Mouse (Mus musculus) myocyte (in vitro differentiated cells): ENCODE results near the gene Asap2. TPM values are rescaled to one million over a fixed set of nuclear protein-coding genes. Genes with fewer than 3 reads are reported as not detected.
"Not testable (repeated sequence)": the region's sequence is repeated elsewhere in the genome, so short reads cannot be mapped to it uniquely, and the experiment has no call there.

Experiments
- H3K27me3 ChIP-seq: one replicate; pipeline ENCODE4 v1.6.1; 2011; ENCODE audit not compliant: control insufficient read depth, insufficient read depth, insufficient read length
- H3K36me3 ChIP-seq: one replicate; pipeline ENCODE4 v1.6.1; 2011; ENCODE audit not compliant: control insufficient read depth, insufficient read depth
- H3K4me2 ChIP-seq: one replicate; pipeline ENCODE4 v1.6.1; 2011; ENCODE audit warnings: low read depth, control low read depth
- H3K4me3 ChIP-seq: one replicate; pipeline ENCODE4 v1.5.1; 2011; ENCODE audit warnings: mild to moderate bottlenecking, control low read depth, moderate library complexity
- H3K79me2 ChIP-seq: one replicate; pipeline ENCODE4 v1.6.1; 2011; ENCODE audit not compliant: control insufficient read depth, insufficient read depth
- H3ac ChIP-seq: one replicate; pipeline ENCODE4 v1.6.1; 2011; ENCODE audit not compliant: control insufficient read depth, insufficient read length
- polyA plus RNA-seq: library from polyadenylated mRNA; unstranded; fragments of >200 nt; fragmentation: generic; extraction: Trizol; gene quantifications from one replicate; pipeline ENCODE4 v1.2.1, GENCODE M21; 2012; ENCODE audit warnings: missing spikeins

The Asap2 gene
- polyA plus RNA-seq: 3.2 TPM

DNA sequence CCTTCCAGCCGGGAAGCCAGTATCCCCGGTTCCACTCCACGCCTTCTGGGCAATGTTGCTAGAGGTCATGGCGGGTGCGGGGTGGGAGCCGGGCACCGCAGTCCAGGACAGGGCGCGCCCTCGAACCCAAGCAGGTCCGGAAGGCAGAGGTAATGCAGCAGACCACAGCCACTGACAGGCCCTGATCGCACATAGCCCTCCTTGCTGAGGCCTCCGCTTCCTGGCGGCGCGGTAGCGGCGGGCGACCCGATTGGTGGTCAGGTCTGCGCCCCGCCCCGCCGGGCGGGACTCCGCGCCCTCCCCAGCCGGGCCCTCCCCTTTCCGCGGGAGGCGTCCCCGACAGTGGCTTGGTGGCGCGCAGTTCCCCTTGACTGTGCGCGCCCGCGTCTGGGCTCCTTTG, at the start of gene Asap2:
Gene Asap2 (plus strand): TSS at position 328 of the 400 bp plus-strand sequence.
- H3K27me3 ChIP-seq, H3K4me2 ChIP-seq, H3K36me3 ChIP-seq, H3K79me2 ChIP-seq, H3ac ChIP-seq, H3K4me3 ChIP-seq: not testable (repeated sequence)

DNA sequence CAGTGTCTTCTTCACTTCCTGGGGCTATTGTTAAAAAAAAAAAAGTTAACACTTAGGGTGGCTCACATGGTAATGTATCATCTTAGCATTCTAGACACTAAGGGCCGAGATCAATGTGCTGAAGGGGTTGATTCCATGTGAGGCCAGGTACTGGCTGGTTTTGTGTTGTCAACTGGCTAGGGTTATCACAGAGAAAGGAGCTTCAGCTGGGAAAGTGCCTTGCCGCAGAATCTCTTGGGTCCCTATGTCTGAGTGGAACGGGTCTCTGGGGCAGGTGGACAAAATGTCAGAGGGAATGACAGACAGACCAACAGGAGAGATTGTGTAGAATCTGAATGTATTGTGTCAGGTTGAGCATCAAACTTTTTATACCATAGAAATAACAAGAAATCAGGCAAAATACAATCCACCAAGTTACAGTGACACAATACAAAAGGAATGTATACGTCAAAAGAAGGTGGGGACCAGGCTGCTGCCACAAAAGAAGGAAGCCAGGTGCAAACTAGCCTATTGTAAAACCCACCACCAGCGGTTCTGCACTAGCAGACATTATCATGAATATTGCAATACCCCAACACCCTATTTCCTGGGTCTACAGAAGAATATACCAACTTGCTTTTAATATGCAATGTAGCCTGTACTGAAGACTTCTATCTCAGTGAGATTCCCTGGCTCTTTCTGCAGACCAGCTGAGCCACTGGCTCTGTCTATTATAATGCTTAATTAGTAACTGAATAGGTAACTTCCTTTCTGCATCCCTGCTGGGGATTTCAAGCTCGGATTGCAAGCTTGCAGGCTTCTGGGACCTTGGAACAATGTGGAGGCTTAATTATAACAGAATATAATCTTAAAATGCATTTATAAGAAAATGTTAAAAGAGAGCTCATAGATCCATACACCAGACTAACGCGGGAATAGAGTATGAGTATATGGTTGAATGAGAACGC, 42.9 kb upstream of the Asap2 start:
- not testable (repeated sequence) for H3K79me2 ChIP-seq, H3ac ChIP-seq, H3K36me3 ChIP-seq, H3K27me3 ChIP-seq, H3K4me2 ChIP-seq, H3K4me3 ChIP-seq

DNA sequence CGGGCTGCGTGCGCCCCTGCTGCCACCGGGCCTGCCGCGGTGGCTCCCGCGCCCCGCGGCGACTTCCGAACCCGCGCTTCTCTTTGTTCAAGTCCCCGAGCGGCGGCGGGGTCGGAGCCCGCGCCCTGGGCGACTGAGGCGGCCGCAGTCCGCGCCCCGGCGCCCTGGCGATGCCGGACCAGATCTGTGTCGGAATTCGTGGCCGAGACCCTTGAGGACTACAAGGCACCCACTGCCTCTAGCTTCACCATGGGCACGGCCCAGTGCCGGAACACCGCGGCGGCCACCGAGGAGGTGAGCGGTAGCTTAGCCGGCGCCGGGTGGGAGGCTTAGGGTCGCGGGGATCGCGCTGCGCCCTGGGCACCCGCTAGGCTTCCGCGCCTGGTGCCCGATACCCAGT, 320 bp downstream of the Asap2 start:
- not testable (repeated sequence) for H3K27me3 ChIP-seq, H3K36me3 ChIP-seq, H3K4me3 ChIP-seq, H3K4me2 ChIP-seq, H3ac ChIP-seq, H3K79me2 ChIP-seq

DNA sequence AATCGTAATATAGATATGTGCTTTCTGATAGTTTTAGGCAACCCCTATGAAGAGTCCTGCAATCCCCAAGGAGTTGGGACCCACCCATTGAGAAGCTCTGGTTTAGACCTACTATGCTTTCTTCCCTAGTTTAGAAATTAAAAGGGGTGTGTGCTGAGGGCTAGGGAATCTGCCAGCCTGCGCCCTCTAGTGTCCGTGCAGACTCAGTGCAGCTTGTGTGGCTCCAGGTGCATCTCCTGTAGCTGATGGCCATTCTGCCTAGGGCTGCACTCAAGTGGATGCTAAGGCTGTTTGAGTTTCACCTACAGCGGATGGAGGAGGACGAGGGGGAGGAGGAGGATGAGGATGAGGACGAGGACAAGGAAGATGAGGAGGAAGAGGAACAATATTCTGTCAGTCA, 40.6 kb downstream of the Asap2 start:
- not testable (repeated sequence) for H3K79me2 ChIP-seq, H3K4me2 ChIP-seq, H3ac ChIP-seq, H3K36me3 ChIP-seq, H3K27me3 ChIP-seq, H3K4me3 ChIP-seq

DNA sequence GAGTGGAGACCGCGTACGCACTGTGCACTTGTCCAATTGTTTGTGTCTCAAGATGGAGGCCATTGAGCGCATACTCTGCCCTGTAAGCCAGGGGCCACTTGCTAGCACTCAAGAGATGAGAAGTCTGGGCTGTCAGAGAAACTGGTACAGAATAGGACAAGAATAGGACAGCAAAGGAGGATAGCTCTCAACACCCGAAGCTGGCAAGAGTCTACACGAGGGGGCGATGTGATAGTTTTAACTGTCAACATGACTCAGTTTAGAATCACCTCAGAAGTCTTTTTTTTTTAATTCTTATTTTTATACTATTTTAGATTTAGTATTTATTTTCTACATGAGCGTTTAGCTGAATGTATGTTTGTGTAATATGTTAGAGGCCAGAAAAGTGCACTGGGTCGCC, 56.5 kb downstream of the Asap2 start:
- H3ac ChIP-seq, H3K79me2 ChIP-seq, H3K27me3 ChIP-seq, H3K4me2 ChIP-seq, H3K4me3 ChIP-seq, H3K36me3 ChIP-seq: not testable (repeated sequence)

DNA sequence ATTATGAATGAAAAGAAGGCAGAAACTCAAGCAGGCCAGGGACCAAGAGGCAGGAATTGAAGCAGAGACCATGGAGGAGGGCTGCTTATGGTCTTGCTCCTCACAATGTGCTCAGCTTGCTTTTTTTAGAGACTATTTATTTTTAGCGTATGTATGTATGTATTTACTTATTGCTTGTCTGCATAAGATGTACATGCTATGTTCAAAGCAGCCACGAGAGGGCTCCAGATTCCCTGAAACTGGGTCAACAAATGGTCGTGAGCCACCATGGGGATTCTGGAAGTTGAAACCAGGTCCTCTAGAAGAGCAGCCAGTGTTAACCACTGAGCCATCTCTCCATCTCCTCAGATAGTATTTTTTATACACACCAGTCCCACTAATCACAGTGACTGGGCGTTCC, 85.5 kb downstream of the Asap2 start:
- not testable (repeated sequence) for H3K79me2 ChIP-seq, H3ac ChIP-seq, H3K27me3 ChIP-seq, H3K4me3 ChIP-seq, H3K4me2 ChIP-seq, H3K36me3 ChIP-seq

DNA sequence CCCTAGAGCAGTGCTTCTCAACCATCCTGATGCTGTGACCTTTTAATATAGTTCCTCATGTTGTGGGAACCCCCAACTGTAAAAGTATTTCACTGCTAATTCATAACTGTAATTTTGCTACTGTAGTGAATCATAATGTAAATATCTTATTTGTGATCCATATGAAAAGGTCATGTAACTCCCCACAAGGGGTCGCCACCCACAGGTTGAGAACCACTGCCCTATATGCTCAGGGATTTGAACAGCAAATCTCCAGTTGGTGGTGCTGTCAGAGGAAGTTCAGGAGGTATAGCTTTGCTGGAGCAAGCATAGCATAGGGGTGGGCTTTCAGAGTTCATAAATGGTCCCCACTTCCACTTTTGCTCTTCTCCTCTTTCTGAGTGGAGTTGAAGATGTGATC, 99.9 kb downstream of the Asap2 start:
- H3K4me3 ChIP-seq, H3ac ChIP-seq, H3K4me2 ChIP-seq, H3K36me3 ChIP-seq, H3K79me2 ChIP-seq, H3K27me3 ChIP-seq: not testable (repeated sequence)

DNA sequence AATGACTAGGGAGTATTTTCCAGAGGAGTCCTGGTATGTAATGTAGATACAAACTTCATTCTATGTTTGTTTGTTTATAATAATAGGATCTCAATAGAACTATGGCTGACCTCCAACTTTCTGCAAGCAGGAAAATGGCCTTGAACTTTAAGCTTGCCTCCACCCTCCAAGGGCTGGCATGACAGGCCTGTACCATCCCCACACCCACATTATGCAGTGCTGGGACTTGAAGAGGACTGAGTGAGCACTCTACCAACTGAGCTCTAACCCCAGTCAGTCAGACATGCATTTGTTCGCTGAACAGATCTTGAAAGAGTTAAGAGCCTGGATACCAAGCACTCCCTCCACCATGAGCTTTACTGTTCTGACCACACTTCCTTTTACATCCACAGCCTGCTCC, 102.2 kb downstream of the Asap2 start:
- H3K79me2 ChIP-seq, H3K36me3 ChIP-seq, H3K27me3 ChIP-seq, H3K4me2 ChIP-seq, H3ac ChIP-seq, H3K4me3 ChIP-seq: not testable (repeated sequence)

DNA sequence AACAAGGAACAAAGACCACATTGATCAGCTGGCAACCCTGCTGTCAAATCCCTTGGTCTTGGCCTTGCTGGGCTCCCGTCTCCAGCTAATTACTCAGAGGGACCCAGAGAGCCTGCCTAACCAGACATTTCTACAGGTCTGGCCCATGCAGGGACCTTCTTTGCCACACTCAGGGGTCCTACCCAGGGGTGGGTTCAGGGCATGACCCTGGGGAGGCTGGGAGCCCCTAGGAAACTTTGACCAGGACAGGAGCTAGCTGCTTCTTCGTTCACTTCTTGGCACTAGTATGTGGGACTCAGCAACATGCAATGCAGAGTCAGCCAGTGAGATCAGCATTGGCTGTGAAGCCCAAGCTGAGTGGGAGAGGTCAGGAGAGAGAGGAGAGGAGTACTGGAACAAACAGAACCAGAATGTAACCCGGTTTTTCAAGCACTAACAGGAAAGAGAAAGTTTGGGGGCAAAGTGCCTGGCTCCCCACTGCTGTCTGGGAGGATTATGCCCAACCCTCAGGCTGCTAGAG, 107.6 kb downstream of the Asap2 start:
- H3K79me2 ChIP-seq, H3K36me3 ChIP-seq, H3K27me3 ChIP-seq, H3K4me2 ChIP-seq, H3ac ChIP-seq, H3K4me3 ChIP-seq: not testable (repeated sequence)

DNA sequence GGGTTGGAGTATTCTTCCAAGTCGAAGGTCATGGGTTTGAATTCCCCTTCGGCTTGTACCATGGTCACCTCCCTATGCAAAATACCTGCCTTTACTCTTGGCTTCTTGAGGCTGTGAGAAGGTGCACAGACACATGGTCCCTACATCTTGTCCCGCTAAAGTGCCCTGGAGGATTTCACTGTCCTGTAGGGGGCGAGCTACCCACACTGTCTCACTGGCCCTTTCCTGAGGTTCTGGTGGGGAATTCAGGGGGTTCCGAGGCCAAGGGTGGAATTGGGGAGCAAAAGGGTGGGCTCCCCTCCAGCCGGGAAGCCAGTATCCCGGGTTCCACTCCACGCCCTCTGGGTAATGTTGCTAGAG, 120.8 kb downstream of the Asap2 start:
- H3K36me3 ChIP-seq, H3K79me2 ChIP-seq, H3K27me3 ChIP-seq: not testable (repeated sequence)
- Histone ChIP-seq H3ac (peak overlapping the region; percentile 96), H3K4me2 (peak overlapping the region; percentile 70), H3K4me3 (peak overlapping the region; percentile 32)
